Mouse (Mus musculus) midbrain, embryonic 12.5 days (tissue): ENCODE results near the gene Spata20. TPM values are rescaled to one million over a fixed set of nuclear protein-coding genes. Genes with fewer than 3 reads are reported as not detected.

Experiments used
- ATAC-seq: fragments of 200-750 bp; cut with Nextera tagmentation; 2 replicates; pipeline ENCODE4 v1.8.0; 2017; ENCODE audit warnings: low read depth, moderate TSS enrichment, moderate library complexity; ENCODE audit not compliant: low FRiP score
- H3K27ac ChIP-seq: fragments of 300-500 bp; sonication (generic); replicated peaks from 2 replicates; pipeline ENCODE4 v1.5.1; 2016; ENCODE audit warnings: mild to moderate bottlenecking
- H3K27me3 ChIP-seq: fragments of 300-500 bp; sonication (generic); 2 replicates; pipeline ENCODE4 v1.6.1; 2016; ENCODE audit warnings: mild to moderate bottlenecking
- H3K36me3 ChIP-seq: fragments of 300-500 bp; sonication (generic); 2 replicates; pipeline ENCODE4 v1.6.1; 2016
- H3K4me1 ChIP-seq: fragments of 300-500 bp; sonication (generic); 2 replicates; pipeline ENCODE4 v1.6.1; 2016
- H3K4me2 ChIP-seq: fragments of 300-500 bp; sonication (generic); replicated peaks from 2 replicates; pipeline ENCODE4 v1.6.1; 2016; ENCODE audit warnings: mild to moderate bottlenecking, moderate library complexity
- H3K4me3 ChIP-seq: fragments of 300-500 bp; sonication (generic); 2 replicates; pipeline ENCODE4 v1.5.1; 2016; ENCODE audit warnings: mild to moderate bottlenecking
- H3K9ac ChIP-seq: fragments of 300-500 bp; sonication (generic); replicated peaks from 2 replicates; pipeline ENCODE4 v1.6.1; 2016; ENCODE audit warnings: mild to moderate bottlenecking, moderate library complexity
- H3K9me3 ChIP-seq: fragments of 300-500 bp; sonication (generic); 2 replicates; pipeline ENCODE4 v1.6.1; 2016; ENCODE audit warnings: mild to moderate bottlenecking
- WGBS: fragments of 180-500 bp; shearing (Covaris S2); methylation state at CpG from one replicate; pipeline ENCODE4 v1.1.7; 2016; 5-methylcytosine and 5-hydroxymethylcytosine counted together
- polyA plus RNA-seq: library from polyadenylated mRNA; unstranded; fragments of >200 nt; fragmentation: Nextera tagmentation; extraction: Ambion mirVana; gene quantifications from 2 replicates; pipeline ENCODE4 v1.2.1, GENCODE M21; 2016

Spata20 gene
- polyA plus RNA-seq, 1 experiment from 2014 or later: 0.36 TPM

DNA sequence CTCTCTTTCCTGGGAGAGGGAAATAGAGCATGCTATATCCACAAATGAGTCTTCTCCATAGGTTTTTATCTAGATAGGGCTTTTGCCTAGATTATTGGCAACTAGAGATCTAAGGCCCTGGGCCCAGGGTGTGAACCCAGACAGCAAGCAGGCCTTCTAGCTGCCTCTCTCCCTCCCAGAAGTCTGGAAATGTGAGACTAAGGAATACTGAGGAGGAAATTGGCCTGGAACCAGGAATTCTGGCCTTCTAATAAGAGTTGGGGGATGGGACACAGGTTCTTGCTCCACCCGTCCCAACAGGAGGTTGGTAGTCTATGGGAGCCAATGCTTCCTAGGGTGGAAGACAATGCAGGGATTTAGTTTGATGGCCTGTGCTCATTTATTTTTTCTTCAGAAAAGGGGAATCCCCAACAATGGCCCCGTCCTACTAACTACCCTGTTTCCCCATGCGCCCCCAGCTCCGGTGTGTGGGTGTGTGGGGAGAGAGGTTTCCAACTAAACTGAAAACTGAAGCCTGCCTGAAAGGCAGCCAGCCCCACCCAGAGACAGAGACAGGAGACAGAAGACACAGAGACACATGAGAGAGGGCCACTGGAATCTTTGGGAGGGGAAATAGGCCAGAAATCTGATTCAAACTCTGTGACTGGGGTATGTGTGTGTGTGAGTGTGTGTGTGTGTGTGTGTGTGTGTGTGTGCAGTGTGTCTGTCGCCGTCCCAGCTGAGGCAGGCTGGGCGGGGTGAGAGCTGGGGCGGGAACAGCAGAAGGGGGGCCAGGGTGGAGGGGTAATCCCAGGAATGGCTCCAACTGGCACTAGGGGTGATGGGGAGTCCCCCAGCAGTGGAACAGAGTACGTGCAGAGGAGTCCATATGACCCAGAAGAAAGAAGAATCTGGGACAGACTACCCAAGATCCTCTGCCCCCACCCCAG is 16.6 kb downstream of the Spata20 start:
- ATAC-seq: 0 out of 2 replicates have a peak, but pooled peaks have one; percentile 1
- no peaks in the 10 kb centered on the region for H3K36me3 ChIP-seq
- H3K27ac ChIP-seq: peak overlapping the region; percentile 94
- peak overlapping the region; percentile 15; the same call in 1 of the 2 replicates for H3K9ac ChIP-seq
- H3K4me3 ChIP-seq: peak overlapping the region; percentile 13; the same call in 1 of the 2 replicates
- peaks cover 90% of the 10 kb centered on the region for H3K4me1 ChIP-seq
- WGBS: 12% methylated on average over 9 of the region's 9 CpGs
- H3K9me3 ChIP-seq: no peaks in the 10 kb centered on the region
- H3K27me3 ChIP-seq: peaks cover 26% of the 10 kb centered on the region
- H3K4me2 ChIP-seq: peak overlapping the region; percentile 99

DNA sequence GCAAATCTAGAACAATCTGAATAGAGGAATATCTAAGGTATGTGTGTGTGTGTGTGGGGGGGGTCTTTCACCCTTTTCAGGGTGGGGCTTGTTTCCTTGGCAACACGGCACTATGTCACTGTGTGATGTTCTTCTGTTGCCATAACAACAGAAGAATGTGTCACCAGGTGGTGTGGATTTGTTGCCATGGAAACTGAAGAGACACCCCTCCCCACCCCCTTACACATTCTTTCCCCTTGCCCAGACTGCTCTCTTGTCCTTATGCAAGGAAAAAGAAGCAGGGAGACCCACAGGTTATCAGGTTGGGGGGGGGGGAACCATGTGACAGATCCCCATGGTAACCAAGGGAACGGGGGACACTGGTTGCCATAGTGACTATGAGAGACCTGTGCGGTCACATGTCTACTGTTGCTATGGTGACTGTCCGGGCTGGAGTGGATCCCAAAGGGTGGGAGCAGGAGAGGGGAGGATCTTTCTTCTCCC is 17.4 kb downstream of the Spata20 start:
- H3K27ac ChIP-seq: peak overlapping the region; percentile 94
- peaks cover 90% of the 10 kb centered on the region for H3K4me1 ChIP-seq
- peak overlapping the region; percentile 99 for H3K4me2 ChIP-seq
- H3K9ac ChIP-seq: no peak overlapping the region
- WGBS: 15% methylated on average over 4 of the region's 4 CpGs
- no peaks in the 10 kb centered on the region for H3K36me3 ChIP-seq
- H3K9me3 ChIP-seq: no peaks in the 10 kb centered on the region
- no peak overlapping the region; the same call in 1 of the 2 replicates for H3K4me3 ChIP-seq
- ATAC-seq: peak; percentile 89
- peaks cover 25% of the 10 kb centered on the region for H3K27me3 ChIP-seq

DNA sequence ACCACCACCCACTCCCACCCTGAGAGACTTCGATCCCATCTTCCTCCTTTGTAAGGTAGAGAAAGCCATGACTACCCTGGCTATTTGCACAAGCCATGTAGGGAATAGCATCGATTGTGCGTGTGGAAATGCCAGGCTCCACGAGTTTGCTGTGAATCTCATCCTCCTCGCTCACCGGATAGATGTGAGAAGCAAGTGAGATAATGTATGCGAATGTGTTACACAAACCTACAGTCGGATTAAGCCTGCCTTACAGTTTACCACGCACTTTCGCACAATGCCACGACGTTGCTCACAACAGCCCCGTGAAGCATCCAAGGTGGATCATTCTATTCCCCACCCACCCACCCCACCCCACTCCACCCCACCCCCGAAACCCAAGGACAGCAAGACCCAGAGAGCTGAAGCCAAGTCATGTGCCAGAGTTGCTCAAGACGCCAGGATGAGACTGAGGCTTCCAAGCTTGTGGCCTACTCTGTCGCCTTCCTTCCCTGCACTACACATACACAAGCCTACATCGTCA is 19.6 kb downstream of the Spata20 start:
- Histone ChIP-seq H3K27ac (no peak overlapping the region), H3K4me1 (peaks cover 67% of the 10 kb centered on the region), H3K9me3 (no peaks in the 10 kb centered on the region), H3K27me3 (peaks cover 5% of the 10 kb centered on the region), H3K4me2 (no peak overlapping the region), H3K36me3 (0 out of 2 replicates have a peak, but pooled peaks cover 5% of the 10 kb centered on the region), H3K4me3 (no peak overlapping the region), H3K9ac (no peak overlapping the region)
- no peak for ATAC-seq
- WGBS: 85% methylated on average over 17 of the region's 17 CpGs

DNA sequence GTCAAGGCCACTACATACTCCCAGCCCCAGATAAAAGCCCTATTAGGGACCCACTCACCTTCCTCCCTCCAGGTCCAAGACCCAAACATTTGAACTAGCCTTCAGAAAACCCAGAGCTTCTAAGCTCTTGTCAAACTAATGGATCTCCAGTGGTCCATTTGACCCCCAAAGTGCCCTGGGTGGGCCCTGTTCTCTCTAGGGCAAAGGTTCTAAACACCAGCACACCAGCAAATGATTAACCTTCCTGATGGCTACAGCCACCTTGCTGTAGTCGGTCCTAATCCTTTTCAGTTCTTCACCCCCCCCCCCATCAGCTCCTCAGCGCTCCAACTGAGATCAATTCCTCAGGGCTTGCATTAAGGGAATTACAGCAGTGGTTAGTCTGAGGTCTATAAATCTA is 21.8 kb downstream of the Spata20 start:
- no peak overlapping the region for H3K4me2 ChIP-seq
- 53% methylated on average over 2 of the region's 2 CpGs for WGBS
- no peak for ATAC-seq
- H3K27me3 ChIP-seq: no peaks in the 10 kb centered on the region; the same call in none of the 2 replicates
- H3K36me3 ChIP-seq: peaks cover 17% of the 10 kb centered on the region; the same call in 1 of the 2 replicates
- H3K9me3 ChIP-seq: no peaks in the 10 kb centered on the region
- no peak overlapping the region for H3K9ac ChIP-seq
- no peak overlapping the region for H3K4me3 ChIP-seq
- H3K4me1 ChIP-seq: peaks cover 45% of the 10 kb centered on the region
- H3K27ac ChIP-seq: no peak overlapping the region; the same call in 1 of the 2 replicates

DNA sequence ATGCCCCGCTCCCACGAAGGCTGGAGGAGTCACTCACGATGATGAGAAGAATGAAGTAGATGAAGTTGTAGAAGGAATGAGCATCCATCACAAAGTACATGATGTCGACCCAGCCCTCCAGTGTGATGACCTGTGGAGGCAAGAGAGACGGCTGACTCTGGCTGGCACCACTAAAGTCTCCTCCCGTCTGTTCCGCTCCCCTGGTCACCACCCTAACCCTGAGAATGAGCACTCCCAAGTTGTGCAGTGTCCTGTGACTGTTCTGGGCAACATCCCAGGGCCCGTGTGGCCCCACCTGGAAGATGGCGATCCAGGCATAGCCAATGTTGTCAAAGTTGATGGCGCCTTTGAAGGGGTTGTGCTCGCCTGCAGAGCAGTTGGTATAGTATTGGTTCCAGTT is 24.1 kb downstream of the Spata20 start:
- 93% methylated on average over 11 of the region's 11 CpGs for WGBS
- Histone ChIP-seq H3K27me3 (no peaks in the 10 kb centered on the region; the same call in 1 of the 2 replicates), H3K27ac (no peak overlapping the region), H3K4me2 (no peak overlapping the region), H3K4me3 (no peak overlapping the region), H3K9ac (no peak overlapping the region), H3K36me3 (peaks cover 28% of the 10 kb centered on the region), H3K9me3 (no peaks in the 10 kb centered on the region), H3K4me1 (peaks cover 25% of the 10 kb centered on the region)
- no peak for ATAC-seq

DNA sequence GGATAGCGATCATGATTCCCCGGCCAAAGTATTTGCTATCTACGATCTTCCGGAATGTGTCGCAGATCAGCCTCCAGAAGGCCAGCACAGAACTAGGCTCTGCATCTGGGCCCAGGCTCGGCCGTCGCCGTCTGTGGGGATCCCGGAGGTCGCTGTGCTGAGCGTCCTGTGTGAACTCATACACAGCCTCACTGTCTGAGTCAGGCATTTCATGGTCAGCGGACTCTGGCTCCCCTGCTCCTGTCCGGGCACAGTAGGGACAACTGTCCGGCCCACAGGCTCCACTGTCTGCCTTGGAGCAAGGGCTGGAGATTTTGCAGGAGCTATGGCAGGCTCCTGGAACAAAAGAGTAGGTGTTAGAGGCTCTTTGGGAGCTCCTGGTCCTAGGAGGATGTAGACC is 29.0 kb downstream of the Spata20 start:
- no peak overlapping the region for H3K4me3 ChIP-seq
- H3K9me3 ChIP-seq: no peaks in the 10 kb centered on the region
- WGBS: 89% methylated on average over 15 of the region's 15 CpGs
- no peak overlapping the region for H3K9ac ChIP-seq
- H3K4me1 ChIP-seq: peaks cover 9% of the 10 kb centered on the region
- no peak for ATAC-seq
- H3K36me3 ChIP-seq: peaks cover 28% of the 10 kb centered on the region
- no peak overlapping the region for H3K27ac ChIP-seq
- H3K27me3 ChIP-seq: no peaks in the 10 kb centered on the region
- no peak overlapping the region for H3K4me2 ChIP-seq

DNA sequence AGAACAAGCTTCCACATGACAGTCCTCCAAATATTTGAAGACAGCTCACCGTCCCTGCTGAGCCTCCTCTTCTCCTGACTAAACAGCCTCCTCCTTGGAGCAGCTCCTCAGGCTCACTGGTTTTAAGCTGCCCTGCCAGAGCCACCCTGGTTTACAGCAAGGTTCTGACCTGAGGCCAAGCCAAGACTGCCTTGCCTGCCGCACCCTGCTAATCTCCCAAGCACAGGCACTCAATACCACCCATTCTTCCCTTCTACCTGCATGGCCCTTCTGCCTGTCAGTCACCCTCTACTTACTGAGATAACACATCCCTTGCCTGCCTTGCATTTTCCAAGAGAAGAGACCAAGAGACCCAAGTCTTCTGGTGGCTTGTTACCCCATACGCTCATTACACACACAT is 29.6 kb downstream of the Spata20 start:
- Histone ChIP-seq H3K4me3 (no peak overlapping the region), H3K27ac (0 out of 2 replicates have a peak overlapping the region, but pooled peaks have one; percentile 16), H3K9me3 (no peaks in the 10 kb centered on the region), H3K4me2 (no peak overlapping the region), H3K4me1 (peaks cover 9% of the 10 kb centered on the region), H3K27me3 (no peaks in the 10 kb centered on the region), H3K36me3 (peaks cover 27% of the 10 kb centered on the region), H3K9ac (no peak overlapping the region)
- WGBS: 86% methylated on average over 3 of the region's 3 CpGs
- ATAC-seq: no peak

DNA sequence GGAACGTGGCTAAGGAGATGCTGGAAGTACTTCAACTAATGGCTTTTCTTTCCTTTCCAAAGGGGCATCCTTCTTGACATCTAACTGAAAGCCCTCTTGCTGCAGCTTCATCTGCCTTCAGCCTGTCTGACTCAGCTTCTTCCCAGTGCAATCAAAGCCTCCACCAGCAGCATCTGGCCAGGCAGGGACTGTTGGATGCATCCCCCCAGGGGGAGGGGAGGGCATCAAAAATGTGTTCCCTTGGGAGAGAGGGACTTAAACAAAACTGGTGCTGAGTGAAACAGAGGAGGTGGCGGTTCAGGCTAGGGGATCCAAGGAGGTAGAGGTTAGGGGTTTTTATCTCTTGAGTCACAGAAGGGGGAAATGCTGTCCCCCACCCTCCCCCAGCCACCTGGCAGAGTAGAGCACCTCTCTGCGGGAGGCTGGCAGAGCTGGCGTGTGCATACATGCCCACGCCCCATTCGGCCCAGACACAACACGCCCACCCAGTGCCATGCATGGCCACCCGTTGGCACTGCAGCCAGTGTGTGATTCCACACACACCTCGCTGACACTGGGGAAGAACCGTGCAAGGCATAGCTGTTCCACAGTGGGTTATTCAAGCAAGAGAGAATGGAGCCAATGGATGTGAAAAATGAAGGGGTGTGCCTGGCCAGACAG is 30.7 kb downstream of the Spata20 start:
- Histone ChIP-seq H3K27ac (no peak overlapping the region), H3K4me1 (peaks cover 18% of the 10 kb centered on the region), H3K9ac (no peak overlapping the region), H3K4me2 (no peak overlapping the region), H3K27me3 (no peaks in the 10 kb centered on the region), H3K4me3 (no peak overlapping the region), H3K9me3 (no peaks in the 10 kb centered on the region), H3K36me3 (peaks cover 23% of the 10 kb centered on the region)
- 86% methylated on average over 10 of the region's 10 CpGs for WGBS
- ATAC-seq: no peak

DNA sequence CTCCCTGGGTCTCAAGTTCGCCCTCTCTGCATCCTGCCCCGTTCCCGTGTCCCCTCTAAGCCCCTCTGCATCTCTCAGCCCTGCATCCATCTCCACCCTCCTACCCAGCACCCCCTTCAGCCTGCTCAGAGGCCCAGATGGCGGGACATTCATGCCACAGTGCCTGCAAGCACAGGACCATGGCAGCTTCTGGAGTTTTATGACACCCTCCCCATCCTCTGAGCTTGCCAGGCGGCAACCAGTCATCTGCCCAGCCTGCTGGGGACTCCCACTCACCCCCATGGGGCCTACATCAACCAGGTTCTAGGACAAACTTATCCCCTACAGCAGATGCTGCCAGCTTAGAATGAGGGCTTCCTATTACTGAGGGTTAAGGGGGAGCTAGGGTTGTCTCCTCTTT is 31.2 kb downstream of the Spata20 start:
- no peak overlapping the region for H3K27ac ChIP-seq

DNA sequence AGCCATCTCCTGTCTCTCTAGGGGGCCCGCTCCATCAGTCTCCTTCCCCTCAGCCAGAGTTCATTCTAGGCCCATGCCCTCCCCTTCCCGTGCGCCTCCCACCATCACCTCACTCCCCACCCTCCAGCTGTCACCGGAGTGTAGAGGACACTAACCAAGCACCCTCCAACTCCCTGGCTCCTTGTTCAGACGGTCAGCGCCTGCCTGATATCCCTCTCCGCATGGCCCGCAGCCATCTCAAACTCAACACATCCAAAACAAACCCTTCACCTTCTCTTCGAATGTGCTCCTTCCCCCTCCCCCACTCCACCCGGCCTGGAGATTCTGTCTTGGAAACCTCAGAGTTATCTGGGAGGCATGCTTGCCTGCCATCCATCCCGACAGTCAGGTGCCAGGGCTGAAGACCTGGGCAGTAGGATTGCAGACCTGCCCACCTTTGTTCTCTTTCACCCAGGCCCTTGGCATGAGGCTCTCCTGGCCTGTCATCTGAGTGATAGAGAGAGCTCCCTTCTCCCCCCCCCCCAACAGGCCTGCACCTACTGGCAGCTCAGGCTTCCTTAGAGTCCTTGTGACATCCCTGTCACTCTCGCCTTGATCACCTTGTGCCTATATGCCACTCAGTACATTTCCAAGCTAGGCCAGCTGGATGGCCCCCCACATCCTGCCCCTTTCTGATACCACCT is 34.7 kb downstream of the Spata20 start:
- Histone ChIP-seq H3K4me1 (peaks cover 40% of the 10 kb centered on the region), H3K4me2 (no peak overlapping the region), H3K27ac (no peak overlapping the region), H3K9ac (no peak overlapping the region), H3K36me3 (0 out of 2 replicates have a peak, but pooled peaks cover 4% of the 10 kb centered on the region), H3K27me3 (no peaks in the 10 kb centered on the region), H3K9me3 (no peaks in the 10 kb centered on the region), H3K4me3 (no peak overlapping the region)
- ATAC-seq: no peak
- 72% methylated on average over 12 of the region's 12 CpGs for WGBS

More for the DNA sequence above, 31.2 kb downstream of the Spata20 start:
- WGBS: 72% methylated on average over 5 of the region's 5 CpGs
- Histone ChIP-seq H3K4me2 (no peak overlapping the region), H3K4me1 (peaks cover 24% of the 10 kb centered on the region), H3K9me3 (no peaks in the 10 kb centered on the region), H3K27me3 (no peaks in the 10 kb centered on the region), H3K4me3 (no peak overlapping the region), H3K36me3 (peaks cover 21% of the 10 kb centered on the region), H3K9ac (no peak overlapping the region; the same call in 1 of the 2 replicates)
- no peak for ATAC-seq

DNA sequence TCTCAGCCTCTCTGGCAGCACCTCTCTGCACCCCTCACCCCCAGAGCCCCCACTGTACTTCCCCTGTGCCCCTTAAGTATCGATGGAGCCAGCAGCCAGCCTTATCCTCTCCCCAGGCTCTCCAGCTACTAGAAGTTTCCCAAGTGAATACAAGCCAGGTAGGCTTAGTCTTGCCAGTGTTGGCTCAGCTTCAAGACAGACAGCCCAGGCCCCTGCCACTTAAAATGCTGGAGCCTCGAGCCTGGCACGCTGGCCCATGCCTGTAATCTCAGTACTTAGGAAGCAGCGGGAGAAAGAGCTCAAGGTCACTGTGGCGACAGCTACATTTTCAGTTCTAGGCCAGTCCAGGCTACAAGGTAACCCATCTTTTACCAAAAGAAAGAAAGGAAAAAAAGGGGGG is 36.1 kb downstream of the Spata20 start:
- H3K4me1 ChIP-seq: peaks cover 49% of the 10 kb centered on the region
- H3K9ac ChIP-seq: no peak overlapping the region
- no peak overlapping the region for H3K4me2 ChIP-seq
- 63% methylated on average over 5 of the region's 5 CpGs for WGBS
- H3K36me3 ChIP-seq: no peaks in the 10 kb centered on the region
- H3K4me3 ChIP-seq: no peak overlapping the region
- ATAC-seq: no peak
- no peaks in the 10 kb centered on the region for H3K9me3 ChIP-seq
- no peaks in the 10 kb centered on the region for H3K27me3 ChIP-seq
- H3K27ac ChIP-seq: peak overlapping the region; percentile 65
